Mouse (Mus musculus): ENCODE results near the gene Plppr5. TPM values are rescaled to one million over a fixed set of nuclear protein-coding genes. Genes with fewer than 3 reads are reported as not detected.

The Plppr5 gene
- polyA plus RNA-seq, 2 experiments = 0.09 to 0.22 TPM

DNA sequence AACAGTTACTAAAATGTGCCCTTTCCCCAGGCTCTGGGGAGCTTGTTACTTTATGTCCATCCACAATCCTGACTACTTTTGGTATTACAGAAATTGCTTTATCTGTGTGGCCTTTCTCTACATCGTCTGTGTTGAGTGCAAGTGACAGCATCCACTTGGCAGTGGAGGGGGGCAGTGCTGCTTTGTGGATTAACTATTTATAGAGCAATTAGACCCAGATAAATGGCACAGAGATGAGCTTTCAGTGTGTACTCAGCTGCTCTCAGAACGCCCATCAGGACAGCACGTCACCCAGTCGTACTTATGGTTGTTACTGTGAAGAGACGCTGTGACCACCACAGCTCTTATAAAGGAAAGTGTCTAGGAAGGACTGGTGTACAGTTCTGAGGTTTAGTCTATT is 36.8 kb downstream of the Plppr5 start:
- Histone ChIP-seq H3K9ac (ENCODE audit: low read depth, low read length, severe bottlenecking) (no peak overlapping the region), H3K27me3 (ENCODE audit: control insufficient read depth, insufficient read depth, low read length) (no peaks in the 10 kb centered on the region), H3K36me3 (ENCODE audit: control insufficient read depth, insufficient read depth, low read length) (no peaks in the 10 kb centered on the region), H3K4me1 (ENCODE audit: control insufficient read depth, insufficient read depth, low read length) (no peaks in the 10 kb centered on the region), H3K9me3 (ENCODE audit: control insufficient read depth, low read length) (no peaks in the 10 kb centered on the region), H3K4me2 (replicated peaks; ENCODE audit: low read depth, low read length, severe bottlenecking) (no peak overlapping the region), H3K27ac (replicated peaks; ENCODE audit: low read depth, low read length) (no peak overlapping the region), H3K4me3 (replicated peaks; ENCODE audit: low read length) (no peak overlapping the region)
- DNase-seq (ENCODE audit: low spot score) (no peak), ATAC-seq (ENCODE audit: low FRiP score, low read depth) (no peak)
- 74% methylated on average over 5 of the region's 5 CpGs for WGBS
- no peak for TF ChIP-seq POLR2A (IDR thresholded peaks at IDR 0.05; ENCODE audit: borderline replicate concordance, extremely low read depth, insufficient read depth, insufficient read length)

GRCm38 (mm10) chr3:117614856-117615255 is 40.2 kb downstream of the Plppr5 start:
- WGBS = 67% methylated on average over 1 of the region's 1 CpGs
- no peaks in the 10 kb centered on the region for H3K36me3 ChIP-seq (ENCODE audit: control insufficient read depth, insufficient read depth, low read length)

GRCm38 (mm10) chr3:117625257-117626001 is 50.8 kb downstream of the Plppr5 start:
- Histone ChIP-seq H3K27ac (replicated peaks; ENCODE audit: low read depth, low read length) (no peak overlapping the region), H3K9ac (ENCODE audit: low read depth, low read length, severe bottlenecking) (no peak overlapping the region), H3K9me3 (ENCODE audit: control insufficient read depth, low read length) (no peaks in the 10 kb centered on the region), H3K36me3 (ENCODE audit: control insufficient read depth, insufficient read depth, low read length) (no peaks in the 10 kb centered on the region), H3K4me3 (replicated peaks; ENCODE audit: low read length) (no peak overlapping the region), H3K27me3 (ENCODE audit: control insufficient read depth, insufficient read depth, low read length) (no peaks in the 10 kb centered on the region), H3K4me1 (ENCODE audit: control insufficient read depth, insufficient read depth, low read length) (no peaks in the 10 kb centered on the region), H3K4me2 (replicated peaks; ENCODE audit: low read depth, low read length, severe bottlenecking) (no peak overlapping the region)
- ATAC-seq (ENCODE audit: low FRiP score, low read depth) = no peak
- DNase-seq (ENCODE audit: low spot score) = no peak
- 91% methylated on average over 13 of the region's 13 CpGs for WGBS
- no peak for TF ChIP-seq POLR2A (IDR thresholded peaks at IDR 0.05; ENCODE audit: borderline replicate concordance, extremely low read depth, insufficient read depth, insufficient read length)

More at GRCm38 (mm10) chr3:117614856-117615255, 40.2 kb downstream of the Plppr5 start:
- Histone ChIP-seq H3K4me3 (replicated peaks; ENCODE audit: low read length) (no peak overlapping the region), H3K4me1 (ENCODE audit: control insufficient read depth, insufficient read depth, low read length) (no peaks in the 10 kb centered on the region), H3K4me2 (replicated peaks; ENCODE audit: low read depth, low read length, severe bottlenecking) (no peak overlapping the region), H3K9me3 (ENCODE audit: control insufficient read depth, low read length) (no peaks in the 10 kb centered on the region), H3K9ac (ENCODE audit: low read depth, low read length, severe bottlenecking) (no peak overlapping the region), H3K27me3 (ENCODE audit: control insufficient read depth, insufficient read depth, low read length) (no peaks in the 10 kb centered on the region), H3K27ac (replicated peaks; ENCODE audit: low read depth, low read length) (no peak overlapping the region)
- ATAC-seq (ENCODE audit: low FRiP score, low read depth) = 0 out of 2 replicates have a peak, but pooled peaks have one; percentile 9
- DNase-seq (ENCODE audit: low spot score) = no peak
- TF ChIP-seq POLR2A (IDR thresholded peaks at IDR 0.05; ENCODE audit: borderline replicate concordance, extremely low read depth, insufficient read depth, insufficient read length) = no peak

DNA sequence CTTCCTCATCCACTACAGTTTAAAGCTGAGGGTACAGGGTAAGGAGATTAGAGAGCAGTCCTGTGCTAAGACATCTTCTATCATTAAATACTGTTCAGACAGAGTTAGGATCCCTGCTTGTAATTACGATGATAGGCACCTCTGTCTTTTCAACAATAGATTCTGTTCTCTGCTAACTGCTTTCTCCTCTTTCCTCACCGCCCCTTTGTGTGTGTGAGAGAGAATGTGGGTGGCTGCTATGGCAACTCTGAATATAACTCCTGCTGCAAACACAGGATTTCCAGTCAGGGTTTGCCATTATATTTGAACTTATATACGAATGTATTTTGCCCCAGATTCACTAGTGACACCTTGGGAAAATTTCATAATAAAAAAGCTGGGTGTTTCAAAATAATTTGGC is 54.2 kb downstream of the Plppr5 start:
- no peak for DNase-seq (ENCODE audit: low spot score)
- Histone ChIP-seq H3K9me3 (ENCODE audit: control insufficient read depth, low read length) (no peaks in the 10 kb centered on the region), H3K4me1 (ENCODE audit: control insufficient read depth, insufficient read depth, low read length) (no peaks in the 10 kb centered on the region), H3K4me2 (replicated peaks; ENCODE audit: low read depth, low read length, severe bottlenecking) (no peak overlapping the region), H3K9ac (ENCODE audit: low read depth, low read length, severe bottlenecking) (no peak overlapping the region), H3K27ac (replicated peaks; ENCODE audit: low read depth, low read length) (no peak overlapping the region), H3K4me3 (replicated peaks; ENCODE audit: low read length) (no peak overlapping the region), H3K27me3 (ENCODE audit: control insufficient read depth, insufficient read depth, low read length) (no peaks in the 10 kb centered on the region), H3K36me3 (ENCODE audit: control insufficient read depth, insufficient read depth, low read length) (no peaks in the 10 kb centered on the region)
- no peak for ATAC-seq (ENCODE audit: low FRiP score, low read depth)
- 86% methylated on average over 3 of the region's 3 CpGs for WGBS
- TF ChIP-seq POLR2A (IDR thresholded peaks at IDR 0.05; ENCODE audit: borderline replicate concordance, extremely low read depth, insufficient read depth, insufficient read length) = no peak

DNA sequence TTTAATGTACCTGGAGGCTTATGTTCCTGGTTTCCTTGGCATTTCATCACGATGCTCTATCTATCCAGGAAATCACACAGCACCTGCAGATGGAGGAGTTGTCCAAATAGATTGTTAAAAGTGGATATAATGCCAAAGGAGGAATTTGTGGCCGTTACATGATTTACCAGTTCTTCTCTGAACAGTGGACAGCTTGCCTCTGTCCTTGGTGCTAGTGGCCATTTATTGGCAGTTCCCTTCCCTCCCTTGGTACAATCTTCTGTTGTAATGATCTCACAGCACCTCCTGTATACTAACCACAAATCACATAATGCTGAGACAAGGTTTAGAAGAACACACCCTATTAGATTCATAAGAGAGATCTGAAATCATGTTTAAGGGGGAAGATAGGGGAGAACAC is 55.7 kb downstream of the Plppr5 start:
- Histone ChIP-seq H3K27me3 (ENCODE audit: control insufficient read depth, insufficient read depth, low read length) (no peaks in the 10 kb centered on the region), H3K4me3 (replicated peaks; ENCODE audit: low read length) (no peak overlapping the region), H3K9ac (ENCODE audit: low read depth, low read length, severe bottlenecking) (no peak overlapping the region), H3K9me3 (ENCODE audit: control insufficient read depth, low read length) (no peaks in the 10 kb centered on the region), H3K27ac (replicated peaks; ENCODE audit: low read depth, low read length) (no peak overlapping the region), H3K4me2 (replicated peaks; ENCODE audit: low read depth, low read length, severe bottlenecking) (no peak overlapping the region), H3K4me1 (ENCODE audit: control insufficient read depth, insufficient read depth, low read length) (no peaks in the 10 kb centered on the region), H3K36me3 (ENCODE audit: control insufficient read depth, insufficient read depth, low read length) (no peaks in the 10 kb centered on the region)
- TF ChIP-seq POLR2A (IDR thresholded peaks at IDR 0.05; ENCODE audit: borderline replicate concordance, extremely low read depth, insufficient read depth, insufficient read length) = no peak
- DNase-seq (ENCODE audit: low spot score) (no peak), ATAC-seq (ENCODE audit: low FRiP score, low read depth) (no peak)
- WGBS = 57% methylated on average over 2 of the region's 2 CpGs
